Mouse (Mus musculus): ENCODE measurements around the gene Disc1. TPM values are rescaled to one million over a fixed set of nuclear protein-coding genes. Genes with fewer than 3 reads are reported as not detected.

Gene Disc1
- total RNA-seq, 2 experiments from 2014 or later: 0.84 to 1.3 TPM

GRCm38 (mm10) chr8:125069304-125069703 lies 15.3 kb downstream of the Disc1 start:
- no peak overlapping the region for H3K27ac ChIP-seq
- no peak overlapping the region for H3K4me3 ChIP-seq
- intact Hi-C loops (cut with DNase I): loop anchor here (5.0 to 10.0 kb wide), 2 partner anchors 98 to 495 kb away; partner anchors contain the start of gene Sipa1l2
- no peak for DNase-seq
- no peak for TF ChIP-seq CTCF (IDR thresholded peaks at IDR 0.05)

GRCm38 (mm10) chr8:125069733-125070132 lies 15.7 kb downstream of the Disc1 start:
- Histone ChIP-seq H3K4me3 (no peak overlapping the region), H3K27ac (no peak overlapping the region)
- no peak for TF ChIP-seq CTCF (IDR thresholded peaks at IDR 0.05)
- intact Hi-C loops (cut with DNase I): loop anchor here (5.0 to 10.0 kb wide), 2 partner anchors 98 to 495 kb away; partner anchors contain the start of gene Sipa1l2
- no peak for DNase-seq

DNA sequence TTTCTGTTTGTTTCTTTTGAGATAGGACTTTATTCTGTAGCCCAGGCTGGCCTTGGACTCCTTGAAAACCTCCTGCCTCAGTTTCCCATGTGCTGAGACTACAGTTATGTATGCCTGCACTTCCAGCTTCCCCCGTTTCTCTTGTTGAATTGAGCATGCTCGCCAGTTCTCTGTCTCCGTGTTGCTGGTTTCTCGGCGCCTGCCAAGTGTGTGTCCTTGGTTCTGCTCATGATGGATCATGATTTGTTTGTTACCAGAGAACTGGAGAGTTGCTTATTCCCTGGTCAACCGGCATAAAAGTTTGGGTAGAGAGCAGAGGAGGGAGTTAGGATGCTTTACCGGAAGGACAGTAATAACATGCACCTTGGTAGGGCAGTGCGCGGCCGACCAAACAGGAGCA lies 20.1 kb downstream of the Disc1 start:
- no peak for TF ChIP-seq CTCF (IDR thresholded peaks at IDR 0.05)
- H3K27ac ChIP-seq: no peak overlapping the region
- intact Hi-C loops (cut with DNase I): no loop called here
- no peak overlapping the region for H3K4me3 ChIP-seq
- no peak for DNase-seq

DNA sequence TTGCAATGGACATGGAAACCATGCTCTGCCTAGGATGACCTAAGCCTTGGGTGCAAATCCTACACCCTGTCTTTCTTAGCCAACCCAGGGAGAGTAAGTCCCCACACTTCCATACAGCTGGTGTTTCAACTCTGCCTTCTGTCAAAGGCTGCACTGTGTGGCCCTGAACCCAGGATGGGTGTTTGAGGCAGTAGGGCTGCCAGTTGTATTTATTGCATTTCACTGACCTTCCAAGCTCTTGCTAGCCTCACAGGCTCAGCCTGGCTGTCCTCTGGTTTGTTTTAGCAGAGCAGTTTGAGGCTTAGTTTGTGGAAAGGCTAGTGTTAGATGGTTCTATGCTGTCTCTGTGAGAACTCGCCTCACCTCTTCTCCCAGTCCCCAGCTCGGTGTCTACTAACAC lies 20.6 kb downstream of the Disc1 start:
- no peak for DNase-seq
- intact Hi-C loops (cut with DNase I): no loop called here
- Histone ChIP-seq H3K27ac (no peak overlapping the region), H3K4me3 (no peak overlapping the region)
- TF ChIP-seq CTCF (IDR thresholded peaks at IDR 0.05): no peak

DNA sequence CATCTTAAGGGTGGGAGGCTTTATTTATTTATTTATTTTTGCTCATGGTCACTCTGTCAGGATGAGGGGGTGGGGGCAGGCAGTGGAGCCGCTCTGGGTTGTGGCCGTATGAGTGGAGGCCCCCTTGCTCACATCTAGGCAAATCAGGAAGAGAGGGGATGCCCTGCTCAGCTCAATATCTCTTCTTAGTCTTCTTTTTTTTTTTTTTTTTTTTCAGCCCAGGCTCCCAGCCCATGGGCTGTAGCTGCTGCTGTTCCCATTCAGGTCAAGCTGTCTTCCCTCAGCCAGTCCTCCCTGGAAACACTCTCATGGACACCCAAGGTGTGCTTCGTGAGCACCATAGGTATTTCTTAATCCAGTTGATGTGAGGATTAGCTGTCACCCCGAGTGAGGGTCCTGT lies 21.4 kb downstream of the Disc1 start:
- Histone ChIP-seq H3K4me3 (no peak overlapping the region), H3K27ac (no peak overlapping the region)
- intact Hi-C loops (cut with DNase I): no loop called here
- no peak for DNase-seq
- TF ChIP-seq CTCF (IDR thresholded peaks at IDR 0.05): no peak

GRCm38 (mm10) chr8:125077326-125077725 lies 23.3 kb downstream of the Disc1 start:
- TF ChIP-seq CTCF (IDR thresholded peaks at IDR 0.05): no peak
- intact Hi-C loops (cut with DNase I): no loop called here
- no peak overlapping the region for H3K4me3 ChIP-seq
- no peak overlapping the region for H3K27ac ChIP-seq
- DNase-seq: no peak

- no peak for TF ChIP-seq CTCF (IDR thresholded peaks at IDR 0.05)
- intact Hi-C loops (cut with DNase I): no loop called here
- Histone ChIP-seq H3K27ac (no peak overlapping the region), H3K4me3 (no peak overlapping the region)
- DNase-seq: peak; percentile 92
These were observed 24.9 kb downstream of the Disc1 start for GRCm38 (mm10) chr8:125078771-125079384.

DNA sequence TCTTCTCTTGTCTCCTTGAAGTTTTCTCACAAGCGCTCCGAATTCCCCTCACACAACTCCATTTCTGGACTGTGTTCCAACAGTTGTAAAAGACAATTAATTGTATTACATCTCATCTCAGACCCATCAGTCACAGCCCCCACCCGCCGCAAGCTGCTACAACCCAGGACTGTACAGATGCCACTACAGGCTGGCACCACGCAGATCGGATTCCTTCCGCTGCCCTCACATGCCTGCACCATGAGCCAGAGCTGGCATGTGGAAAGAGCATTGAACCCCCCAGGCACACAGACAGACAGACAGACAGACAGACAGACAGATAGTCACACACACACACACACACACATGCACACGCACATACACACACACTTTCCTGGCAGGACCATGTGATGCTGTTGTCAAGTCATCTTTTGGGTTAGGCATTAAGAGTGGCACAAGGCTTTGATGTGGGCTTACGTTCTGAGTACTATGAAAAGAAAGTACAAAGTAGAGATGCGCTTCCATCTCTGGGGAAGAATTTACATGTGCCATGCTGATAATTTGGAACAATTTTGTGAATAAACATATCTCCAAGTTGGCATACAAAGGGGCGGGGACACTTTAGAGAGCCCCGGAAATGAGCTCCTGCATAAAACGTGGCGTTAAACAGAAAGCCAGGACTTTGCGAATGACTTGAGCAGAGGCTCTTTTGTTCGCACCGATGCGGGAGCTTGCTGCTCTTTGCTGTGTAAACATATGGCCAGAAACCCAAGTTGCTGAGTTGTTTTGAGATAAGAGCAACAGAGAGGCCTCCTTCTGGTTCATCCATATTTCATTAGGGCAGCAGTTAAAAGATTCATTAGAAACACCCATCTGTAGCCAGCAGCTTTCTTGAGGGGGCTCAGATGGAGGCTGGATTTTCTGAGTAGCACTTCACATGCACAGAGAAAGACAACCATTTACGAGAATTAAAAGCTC lies 26.7 kb downstream of the Disc1 start:
- H3K4me3 ChIP-seq: no peak overlapping the region
- no peak overlapping the region for H3K27ac ChIP-seq
- intact Hi-C loops (cut with DNase I): no loop called here
- no peak for TF ChIP-seq CTCF (IDR thresholded peaks at IDR 0.05)
- no peak for DNase-seq

DNA sequence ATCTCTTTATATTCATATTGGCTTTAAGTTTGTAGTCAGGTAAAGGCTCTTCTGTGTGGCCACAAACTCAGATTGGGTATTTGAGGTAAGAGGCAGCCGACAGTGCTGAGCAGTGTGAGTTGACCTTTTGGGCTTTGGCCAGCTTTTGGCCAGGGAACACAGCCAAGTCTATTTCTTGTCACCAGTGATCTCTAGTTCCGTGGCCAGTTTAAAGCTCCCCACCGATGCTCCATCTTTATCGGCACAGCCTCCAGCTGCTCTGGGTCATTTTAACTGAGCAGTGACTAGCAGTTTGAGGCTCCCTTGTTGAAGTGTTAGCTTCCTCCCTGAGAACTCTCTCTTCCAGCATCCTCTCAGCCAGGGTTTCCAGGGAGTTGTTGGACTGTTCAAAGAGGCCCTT lies 29.8 kb downstream of the Disc1 start:
- no peak overlapping the region for H3K4me3 ChIP-seq
- no peak for TF ChIP-seq CTCF (IDR thresholded peaks at IDR 0.05)
- H3K27ac ChIP-seq: peak overlapping the region; percentile 78
- intact Hi-C loops (cut with DNase I): no loop called here
- peak; percentile 87 for DNase-seq

DNA sequence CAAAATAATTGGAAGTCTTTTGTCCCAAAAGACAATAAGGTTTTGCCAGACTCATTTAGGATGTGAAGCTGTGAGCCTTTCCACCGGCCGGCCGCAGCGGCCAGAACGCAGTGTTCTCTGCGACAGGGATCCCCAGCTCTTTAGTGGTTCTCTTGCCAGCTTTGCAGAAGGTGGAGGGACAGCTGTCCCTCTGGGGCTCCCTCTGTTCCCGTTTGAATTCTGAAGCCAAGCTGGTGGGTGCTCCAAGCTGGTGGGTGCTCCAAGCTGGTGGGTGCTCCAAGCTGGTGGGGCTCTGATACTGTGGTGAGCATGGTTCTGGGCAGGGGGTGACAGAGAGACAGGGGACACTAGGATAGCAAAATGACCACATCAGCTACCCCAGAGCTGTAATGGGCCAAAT lies 30.5 kb downstream of the Disc1 start:
- no peak for DNase-seq
- intact Hi-C loops (cut with DNase I): no loop called here
- TF ChIP-seq CTCF (IDR thresholded peaks at IDR 0.05): no peak
- H3K27ac ChIP-seq: peak overlapping the region; percentile 78; the same call in 1 of the 2 replicates
- no peak overlapping the region for H3K4me3 ChIP-seq

DNA sequence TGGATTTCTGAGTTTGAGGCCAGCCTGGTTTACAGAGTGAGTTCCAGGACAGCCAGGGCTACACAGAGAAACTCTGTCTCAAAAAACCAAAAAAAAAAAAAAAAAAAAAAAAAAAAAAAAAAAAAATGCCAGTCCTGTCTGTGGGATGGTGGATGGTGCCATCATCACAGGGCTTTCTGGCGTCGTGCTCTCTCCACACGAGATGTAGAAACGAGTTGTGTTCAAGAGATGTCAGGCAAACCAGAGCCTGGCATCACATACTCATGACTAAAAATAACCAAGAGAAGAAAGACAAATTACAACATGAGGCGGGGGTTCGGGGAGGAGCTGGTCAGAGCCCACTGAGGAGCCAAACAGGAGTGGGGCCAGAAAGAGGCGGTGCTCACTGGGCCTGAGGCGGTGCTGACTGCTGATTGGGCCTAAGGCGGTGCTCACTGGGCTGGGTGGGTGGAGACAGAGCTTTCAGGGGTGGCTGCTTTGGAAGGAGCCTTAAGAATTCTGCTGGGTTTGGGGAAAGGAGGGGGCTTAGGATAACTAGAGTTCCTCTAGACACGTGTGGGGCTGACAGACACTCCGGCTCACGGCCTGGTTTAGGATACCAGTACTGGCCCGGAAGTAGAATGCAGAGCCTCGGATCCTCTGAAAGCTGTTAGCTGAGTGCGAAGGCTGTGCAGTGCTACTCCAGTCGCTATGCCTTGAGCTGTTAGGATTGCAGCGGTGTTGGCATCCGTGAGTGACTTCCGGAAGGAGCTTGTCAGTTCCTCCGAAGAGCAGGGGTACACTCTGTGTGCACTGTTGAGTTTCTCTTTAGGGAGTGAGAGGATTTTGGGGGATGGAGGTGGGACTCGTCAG lies 37.1 kb downstream of the Disc1 start:
- intact Hi-C loops (cut with DNase I): no loop called here
- DNase-seq: peak; percentile 84
- TF ChIP-seq CTCF (IDR thresholded peaks at IDR 0.05): no peak
- Histone ChIP-seq H3K4me3 (peak overlapping the region; percentile 59), H3K27ac (peak overlapping the region; percentile 50; the same call in 1 of the 2 replicates)

GRCm38 (mm10) chr8:125097140-125097539 lies 43.1 kb downstream of the Disc1 start:
- DNase-seq: no peak
- Histone ChIP-seq H3K4me3 (no peak overlapping the region), H3K27ac (no peak overlapping the region)
- no peak for TF ChIP-seq CTCF (IDR thresholded peaks at IDR 0.05)
- intact Hi-C loops (cut with DNase I): no loop called here
